Mouse (Mus musculus) MEL (cell line): ENCODE results near the gene Ndufs2. TPM values are rescaled to one million over a fixed set of nuclear protein-coding genes. Genes with fewer than 3 reads are reported as not detected.

Source experiments
- DNase-seq: peaks from one replicate; pipeline ENCODE4 v3.0.0; 2011; ENCODE audit warnings: low read depth, low spot score
- H3K27ac ChIP-seq: 2 replicates; pipeline ENCODE4 v1.5.1; 2012; ENCODE audit warnings: low read depth, mild to moderate bottlenecking, control low read depth, low read length, moderate library complexity; ENCODE audit not compliant: control insufficient read depth
- H3K27me3 ChIP-seq, 2 experiments: fragments of 150-350 bp in 1 of 2; sonication (generic) in 1 of 2; 2 replicates each; pipeline ENCODE4 v1.6.1; 2012; ENCODE audit warnings: low read length in 2 of 2, mild to moderate bottlenecking in 2 of 2, improper control_type of control experiment in 1 of 2, moderate library complexity in 1 of 2; ENCODE audit not compliant: insufficient read depth in 2 of 2, control insufficient read depth in 1 of 2
- H3K36me3 ChIP-seq, 2 experiments: 2 replicates each; pipeline ENCODE4 v1.6.1; 2012 to 2014; ENCODE audit warnings: low read length in 2 of 2, improper control_type of control experiment in 1 of 2, inconsistent platforms in 1 of 2, mild to moderate bottlenecking in 1 of 2; ENCODE audit not compliant: insufficient read depth in 2 of 2, control insufficient read depth in 1 of 2
- H3K4me1 ChIP-seq, 2 experiments: fragments of 150-350 bp in 1 of 2; sonication (generic) in 1 of 2; 2 replicates each; pipeline ENCODE4 v1.6.1; 2012; ENCODE audit warnings: low read length in 2 of 2, improper control_type of control experiment in 1 of 2, mild to moderate bottlenecking in 1 of 2; ENCODE audit not compliant: insufficient read depth in 2 of 2, control insufficient read depth in 1 of 2
- H3K4me3 ChIP-seq, 2 experiments: fragments of 150-350 bp in 1 of 2; sonication (generic) in 1 of 2; 2 replicates each; pipeline ENCODE4 v1.5.1; 2012; ENCODE audit warnings: low read depth in 2 of 2, low read length in 2 of 2, mild to moderate bottlenecking in 2 of 2, moderate library complexity in 2 of 2, control low read depth in 1 of 2, improper control_type of control experiment in 1 of 2; ENCODE audit not compliant: control insufficient read depth in 1 of 2, insufficient read depth in 1 of 2
- H3K79me2 ChIP-seq: 2 replicates; pipeline ENCODE4 v1.6.1; 2012; ENCODE audit warnings: mild to moderate bottlenecking, low read length, moderate library complexity; ENCODE audit not compliant: control insufficient read depth, poor library complexity, insufficient read depth
- H3K9ac ChIP-seq: 2 replicates; pipeline ENCODE4 v1.6.1; 2012; ENCODE audit warnings: low read depth, mild to moderate bottlenecking, control low read depth, low read length, moderate library complexity; ENCODE audit not compliant: control insufficient read depth, poor library complexity, severe bottlenecking
- H3K9me3 ChIP-seq: fragments of 150-350 bp; sonication (generic); replicated peaks from 2 replicates; pipeline ENCODE4 v1.6.1; 2012; ENCODE audit warnings: mild to moderate bottlenecking, low read length, improper control_type of control experiment, moderate library complexity; ENCODE audit not compliant: insufficient read depth
- ELF1 ChIP-seq: IDR thresholded peaks from 2 replicates; pipeline ENCODE4 v1.6.1; 2014; ENCODE audit warnings: low read depth, mild to moderate bottlenecking, inconsistent platforms, low read length, improper control_type of control experiment, moderate library complexity
- JUND ChIP-seq: IDR thresholded peaks from 2 replicates; pipeline ENCODE4 v1.6.1; 2011; ENCODE audit warnings: low read depth, mild to moderate bottlenecking, improper control_type of control experiment, low read length
- MAFK ChIP-seq: IDR thresholded peaks from 2 replicates; pipeline ENCODE4 v1.6.1; 2011; ENCODE audit warnings: low read depth, mild to moderate bottlenecking, low read length, improper control_type of control experiment, borderline replicate concordance
- MAX ChIP-seq: IDR thresholded peaks from 2 replicates; pipeline ENCODE4 v1.6.1; 2011; ENCODE audit warnings: low read length, improper control_type of control experiment
- MAZ ChIP-seq: IDR thresholded peaks from 2 replicates; pipeline ENCODE4 v1.6.1; 2012; ENCODE audit warnings: low read depth, mild to moderate bottlenecking, inconsistent platforms, low read length, improper control_type of control experiment
- MEF2A ChIP-seq: IDR thresholded peaks from 2 replicates; pipeline ENCODE4 v1.6.1; 2014; ENCODE audit warnings: low read depth, mild to moderate bottlenecking, inconsistent platforms, low read length, improper control_type of control experiment; ENCODE audit not compliant: poor library complexity, insufficient replicate concordance, severe bottlenecking; ENCODE audit errors: extremely low read depth
- MYB ChIP-seq: IDR thresholded peaks from 2 replicates; pipeline ENCODE4 v1.6.1; 2011; ENCODE audit warnings: mild to moderate bottlenecking, low read depth, low read length, improper control_type of control experiment
- MYC ChIP-seq: IDR thresholded peaks from 2 replicates; pipeline ENCODE4 v1.6.1; 2011; ENCODE audit warnings: low read depth, mild to moderate bottlenecking, low read length, improper control_type of control experiment, moderate library complexity
- NELFE ChIP-seq: IDR thresholded peaks from 2 replicates; pipeline ENCODE4 v1.6.1; 2011; ENCODE audit warnings: low read depth, low read length, improper control_type of control experiment
- NRF1 ChIP-seq: IDR thresholded peaks from 2 replicates; pipeline ENCODE4 v1.6.1; 2014; ENCODE audit warnings: low read depth, mild to moderate bottlenecking, inconsistent platforms, low read length, improper control_type of control experiment, moderate library complexity; ENCODE audit not compliant: poor library complexity, insufficient read depth, severe bottlenecking
- POLR2A ChIP-seq, 2 experiments: IDR thresholded peaks; 2 replicates each; pipeline ENCODE4 v1.6.1; 2011 to 2012; ENCODE audit warnings: low read length in 2 of 2, mild to moderate bottlenecking in 2 of 2, control low read depth in 1 of 2, improper control_type of control experiment in 1 of 2, low read depth in 1 of 2, moderate library complexity in 1 of 2; ENCODE audit not compliant: control insufficient read depth in 1 of 2, insufficient read depth in 1 of 2, poor library complexity in 1 of 2
- POLR2AphosphoS2 ChIP-seq: IDR thresholded peaks from 2 replicates; pipeline ENCODE4 v1.6.1; 2011; ENCODE audit warnings: low read length, improper control_type of control experiment
- SIN3A ChIP-seq: IDR thresholded peaks from 2 replicates; pipeline ENCODE4 v1.6.1; 2012; ENCODE audit warnings: low read length, improper control_type of control experiment, inconsistent platforms
- TAL1 ChIP-seq: IDR thresholded peaks from 2 replicates; pipeline ENCODE4 v1.6.1; 2012; ENCODE audit warnings: mild to moderate bottlenecking, inconsistent platforms, low read length, moderate library complexity, mixed read lengths
- USF1 ChIP-seq: IDR thresholded peaks from 2 replicates; pipeline ENCODE4 v1.6.1; 2014; ENCODE audit warnings: low read depth, mild to moderate bottlenecking, inconsistent platforms, low read length, improper control_type of control experiment, moderate library complexity
- USF2 ChIP-seq, 2 experiments: IDR thresholded peaks; 2 replicates each; pipeline ENCODE4 v1.6.1; 2011 to 2012; ENCODE audit warnings: improper control_type of control experiment in 2 of 2, low read length in 2 of 2, borderline replicate concordance in 1 of 2, inconsistent platforms in 1 of 2, low read depth in 1 of 2, mild to moderate bottlenecking in 1 of 2; ENCODE audit not compliant: insufficient read depth in 1 of 2
- ZKSCAN1 ChIP-seq: IDR thresholded peaks from 2 replicates; pipeline ENCODE4 v1.6.1; 2012; ENCODE audit warnings: low read depth, mild to moderate bottlenecking, inconsistent platforms, low read length, improper control_type of control experiment, moderate library complexity
- ZMIZ1 ChIP-seq: IDR thresholded peaks from 2 replicates; pipeline ENCODE4 v1.6.1; 2012; ENCODE audit warnings: low read depth, mild to moderate bottlenecking, inconsistent platforms, low read length, improper control_type of control experiment, moderate library complexity
- ZNF384 ChIP-seq: IDR thresholded peaks from 2 replicates; pipeline ENCODE4 v1.6.1; 2012; ENCODE audit warnings: low read depth, mild to moderate bottlenecking, inconsistent platforms, low read length, improper control_type of control experiment
- polyA plus RNA-seq, 2 experiments: library from polyadenylated mRNA; stranded (reverse) in 1 of 2; unstranded in 1 of 2; fragments of >175 nt in 1 of 2; fragments of >200 nt in 1 of 2; gene quantifications; 2 replicates each; pipeline versions ENCODE4 v1.2.1 to v1.2.4; 2012; ENCODE audit warnings: low replicate concordance in 2 of 2, low read depth in 1 of 2; ENCODE audit not compliant: insufficient read length in 2 of 2, insufficient read depth in 1 of 2, missing spikeins in 1 of 2
- total RNA-seq: library from RNA; depleted of rRNA; stranded (reverse); fragments of 300-350 nt; gene quantifications from 2 replicates; pipeline ENCODE4 v1.2.3, GENCODE M21; 2012

The Ndufs2 gene
- total and polyA plus RNA-seq, 3 experiments, result 169 to 415 (median 292) TPM

- no peak overlapping the region for H3K27ac ChIP-seq
- H3K9me3 ChIP-seq, result no peaks in the 10 kb centered on the region
- TF ChIP-seq ELF1 (no peak), MAZ (no peak), SIN3A (no peak), ZKSCAN1 (no peak), JUND (no peak), MYB (no peak), POLR2A (IDR thresholded peaks at IDR 0.05; ENCODE audit: control insufficient read depth in 1 of 2, insufficient read depth in 1 of 2, low read depth in 1 of 2, low read length in 2 of 2, poor library complexity in 1 of 2) (no peak), USF1 (no peak), MAX (no peak)
- H3K9ac ChIP-seq, result no peak overlapping the region; the same call in 1 of the 2 replicates
- H3K27me3 ChIP-seq, result no peaks in the 10 kb centered on the region
- no peak overlapping the region; a peak in 1 of 4 replicates for H3K4me3 ChIP-seq
- no peak for DNase-seq
- peaks cover 0 to 10% of the 10 kb centered on the region in 2 experiments; a peak in 1 of 4 replicates for H3K4me1 ChIP-seq
- peaks cover 4% of the 10 kb centered on the region; the same call in 1 of the 2 replicates for H3K79me2 ChIP-seq
- peaks cover 1 to 10% of the 10 kb centered on the region in 2 experiments for H3K36me3 ChIP-seq
These were observed 28.0 kb upstream of the Ndufs2 start for GRCm38 (mm10) chr1:171279012-171279705.

DNA sequence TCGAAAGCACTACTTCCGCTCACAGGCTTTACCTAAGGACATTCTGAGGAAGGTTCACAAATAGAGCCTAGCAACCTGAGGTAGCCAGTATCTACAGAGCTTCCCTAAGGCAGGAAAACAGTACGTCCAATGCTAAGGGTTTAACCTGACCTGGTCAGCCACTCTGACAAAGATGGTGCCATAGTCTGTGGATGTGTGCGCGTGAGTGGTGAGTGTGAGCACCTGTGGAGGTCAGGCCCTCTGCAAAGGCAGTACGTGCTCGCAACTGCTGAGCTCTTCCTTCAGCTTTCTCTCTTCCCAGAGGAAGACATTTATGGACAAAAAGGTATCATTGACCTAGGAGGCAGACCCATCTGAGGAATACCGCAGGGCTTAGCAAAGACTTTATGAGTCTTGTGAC lies 27.2 kb upstream of the Ndufs2 start:
- peaks cover 0 to 10% of the 10 kb centered on the region in 2 experiments; a peak in 1 of 4 replicates for H3K4me1 ChIP-seq
- H3K36me3 ChIP-seq, result peaks cover 1 to 10% of the 10 kb centered on the region in 2 experiments
- no peak overlapping the region for H3K4me3 ChIP-seq
- no peak for TF ChIP-seq MEF2A
- no peak for TF ChIP-seq ZKSCAN1
- TF ChIP-seq ZMIZ1, result no peak
- no peak for TF ChIP-seq TAL1
- TF ChIP-seq MAFK, result no peak
- TF ChIP-seq ZNF384, result no peak
- TF ChIP-seq MAZ, result no peak
- TF ChIP-seq NRF1, result no peak
- TF ChIP-seq USF2 (IDR thresholded peaks at IDR 0.05; ENCODE audit: borderline replicate concordance in 1 of 2, insufficient read depth in 1 of 2, low read depth in 1 of 2, low read length in 2 of 2), result no peak
- TF ChIP-seq SIN3A, result no peak
- no peak for TF ChIP-seq POLR2AphosphoS2
- no peak for TF ChIP-seq MYC
- no peak for TF ChIP-seq NELFE
- peaks cover 4% of the 10 kb centered on the region; the same call in 1 of the 2 replicates for H3K79me2 ChIP-seq
- no peaks in the 10 kb centered on the region for H3K9me3 ChIP-seq
- H3K9ac ChIP-seq, result no peak overlapping the region
- no peak for DNase-seq
- no peak overlapping the region for H3K27ac ChIP-seq
- no peaks in the 10 kb centered on the region for H3K27me3 ChIP-seq
